Mouse (Mus musculus) CD4-positive, CD25-positive, alpha-beta regulatory T cell, adult 2 months (primary cell): ENCODE data around the gene Usp29.

Experiments used
- DNase-seq: peaks from one replicate; pipeline ENCODE4 v3.0.0-alpha.2; 2012; ENCODE audit warnings: low read depth, low spot score

Gene Usp29

GRCm38 (mm10) chr7:6730241-6730640 lies at the start of gene Usp29, which contains the start of gene Peg3:
TSS of gene Usp29 (plus strand) at chr7:6730578.
TSS of gene Peg3 (minus strand) at chr7:6730431.
- DNase-seq: no peak

- no peak for DNase-seq
Measured at GRCm38 (mm10) chr7:6685511-6685910, 44.9 kb upstream of the Usp29 start.

- no peak for DNase-seq
Measured at GRCm38 (mm10) chr7:6696241-6697045, 33.9 kb upstream of the Usp29 start, which contains the start of gene Zim1. TSS of gene Zim1 (minus strand) at chr7:6696450.

- DNase-seq: no peak
Measured at GRCm38 (mm10) chr7:6699230-6699629, 31.1 kb upstream of the Usp29 start.

- no peak for DNase-seq
Measured at GRCm38 (mm10) chr7:6707416-6708015, 22.9 kb upstream of the Usp29 start.

GRCm38 (mm10) chr7:6708451-6709180 lies 21.8 kb upstream of the Usp29 start:
- no peak for DNase-seq

- DNase-seq: no peak
Measured at GRCm38 (mm10) chr7:6709396-6709795, 21.0 kb upstream of the Usp29 start.

GRCm38 (mm10) chr7:6727351-6728121 lies 2.8 kb upstream of the Usp29 start:
- peak; percentile 3 for DNase-seq

GRCm38 (mm10) chr7:6728263-6728931 lies 2.0 kb upstream of the Usp29 start:
- DNase-seq: no peak

- DNase-seq: peak; percentile 56
Measured at GRCm38 (mm10) chr7:6729061-6729817, 1.1 kb upstream of the Usp29 start.

GRCm38 (mm10) chr7:6730801-6731200 lies 423 bp downstream of the Usp29 start:
- no peak for DNase-seq

GRCm38 (mm10) chr7:6731373-6731772 lies 995 bp downstream of the Usp29 start:
- no peak for DNase-seq

- no peak for DNase-seq
Measured at GRCm38 (mm10) chr7:6731930-6732329, 1.6 kb downstream of the Usp29 start.

GRCm38 (mm10) chr7:6736060-6736459 lies 5.7 kb downstream of the Usp29 start:
- no peak for DNase-seq

- no peak for DNase-seq
Measured at GRCm38 (mm10) chr7:6744281-6744904, 14.0 kb downstream of the Usp29 start.

- no peak for DNase-seq
Measured at GRCm38 (mm10) chr7:6749196-6749595, 18.8 kb downstream of the Usp29 start.

- DNase-seq: no peak
Measured at GRCm38 (mm10) chr7:6753440-6753839, 23.1 kb downstream of the Usp29 start.

GRCm38 (mm10) chr7:6756777-6757291 lies 26.5 kb downstream of the Usp29 start:
- DNase-seq: no peak

GRCm38 (mm10) chr7:6759698-6760097 lies 29.3 kb downstream of the Usp29 start:
- no peak for DNase-seq

- DNase-seq: no peak
Measured at GRCm38 (mm10) chr7:6760170-6760569, 29.8 kb downstream of the Usp29 start.
